Mouse (Mus musculus) midbrain, postnatal 0 days (tissue): ENCODE measurements at regions not wholly inside any gene's neighbourhood (a gene's known extent, or its start where the extent isn't known, plus 50 kb on each side); places are given as distances from the start of the nearest gene placed in this dataset.
A peak's percentile ranks its signal among the peaks of the same experiment; 100 is the strongest.

Experiments
- ATAC-seq: fragments of 200-750 bp; cut with Nextera tagmentation; 2 replicates; pipeline ENCODE4 v1.8.0; 2017; ENCODE audit warnings: moderate number of reproducible peaks, mild to moderate bottlenecking, moderate TSS enrichment, moderate library complexity; ENCODE audit not compliant: low FRiP score
- DNase-seq: peaks from one replicate; pipeline ENCODE4 v3.0.0-alpha.2; 2015; ENCODE audit warnings: low spot score
- H3K27ac ChIP-seq: fragments of 300-500 bp; sonication (generic); 2 replicates; pipeline ENCODE4 v1.5.1; 2014; ENCODE audit warnings: low read depth, mild to moderate bottlenecking, low read length, mixed read lengths
- H3K27me3 ChIP-seq: fragments of 300-500 bp; sonication (generic); 2 replicates; pipeline ENCODE4 v1.6.1; 2014; ENCODE audit warnings: low read length, control low read depth, mixed read lengths; ENCODE audit not compliant: insufficient read depth
- H3K36me3 ChIP-seq: fragments of 300-500 bp; sonication (generic); 2 replicates; pipeline ENCODE4 v1.6.1; 2014; ENCODE audit warnings: low read length, control low read depth, mixed read lengths; ENCODE audit not compliant: insufficient read depth
- H3K4me1 ChIP-seq: fragments of 300-500 bp; sonication (generic); 2 replicates; pipeline ENCODE4 v1.6.1; 2014; ENCODE audit warnings: mild to moderate bottlenecking, control low read depth, antibody characterized with exemption, low read length, mixed read lengths; ENCODE audit not compliant: insufficient read depth
- H3K4me2 ChIP-seq: fragments of 300-500 bp; sonication (generic); 2 replicates; pipeline ENCODE4 v1.6.1; 2014; ENCODE audit warnings: low read depth, mild to moderate bottlenecking, low read length, mixed read lengths; ENCODE audit not compliant: poor library complexity, severe bottlenecking
- H3K4me3 ChIP-seq: fragments of 300-500 bp; sonication (generic); 2 replicates; pipeline ENCODE4 v1.5.1; 2014; ENCODE audit warnings: low read depth, mild to moderate bottlenecking, low read length, moderate library complexity
- H3K9ac ChIP-seq: fragments of 300-500 bp; sonication (generic); replicated peaks from 2 replicates; pipeline ENCODE4 v1.6.1; 2014; ENCODE audit warnings: mild to moderate bottlenecking, low read length, moderate library complexity, mixed read lengths; ENCODE audit not compliant: poor library complexity, severe bottlenecking
- H3K9me3 ChIP-seq: fragments of 300-500 bp; sonication (generic); 2 replicates; pipeline ENCODE4 v1.6.1; 2016; ENCODE audit warnings: low read length, control low read depth
- CTCF ChIP-seq: IDR thresholded peaks from 2 replicates; pipeline ENCODE4 v1.5.1; 2016; ENCODE audit warnings: antibody characterized with exemption, mild to moderate bottlenecking
- WGBS: fragments of 180-500 bp; shearing (Covaris S2); extraction: QIAGEN DNeasy Blood & Tissue Kit; methylation state at CpG from one replicate; pipeline ENCODE4 v1.1.7; 2014; 5-methylcytosine and 5-hydroxymethylcytosine counted together

- WGBS: 38% methylated on average over 2 of the region's 2 CpGs
- Histone ChIP-seq H3K27ac (no peak overlapping the region), H3K9me3 (no peaks in the 10 kb centered on the region), H3K4me1 (no peaks in the 10 kb centered on the region), H3K9ac (no peak overlapping the region), H3K4me3 (no peak overlapping the region), H3K27me3 (no peaks in the 10 kb centered on the region), H3K4me2 (no peak overlapping the region), H3K36me3 (no peaks in the 10 kb centered on the region)
- no peak for TF ChIP-seq CTCF
- DNase-seq (no peak), ATAC-seq (peak; percentile 79)
Measured at GRCm38 (mm10) chr1:18849038-18849437, 253.8 kb upstream of the Tfap2d start.

DNA sequence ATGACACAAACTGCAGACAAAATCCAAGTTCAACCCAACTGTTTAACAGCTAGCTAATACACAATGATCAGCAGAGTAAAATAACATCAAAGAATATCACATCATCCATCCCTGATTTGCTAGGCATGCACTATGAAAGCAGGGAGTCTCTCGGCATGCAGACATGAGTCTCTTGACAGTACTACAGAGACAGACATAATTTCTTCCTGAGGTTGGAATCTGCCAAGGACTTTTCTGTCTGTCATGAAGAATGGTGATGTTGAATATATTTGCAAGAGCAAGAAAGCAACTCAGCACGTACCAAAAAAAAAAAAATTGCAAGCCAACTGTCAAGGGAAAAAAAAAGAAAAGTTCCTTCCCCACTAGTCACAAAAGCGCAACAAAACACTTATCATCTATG lies 245.4 kb upstream of the Tfap2d start:
- no peak overlapping the region for H3K4me2 ChIP-seq
- no peaks in the 10 kb centered on the region for H3K4me1 ChIP-seq

GRCm38 (mm10) chr1:18903266-18903665 lies 199.6 kb upstream of the Tfap2d start:
- Histone ChIP-seq H3K4me2 (no peak overlapping the region), H3K4me1 (no peaks in the 10 kb centered on the region), H3K4me3 (no peak overlapping the region), H3K27ac (no peak overlapping the region), H3K27me3 (no peaks in the 10 kb centered on the region), H3K9ac (no peak overlapping the region), H3K9me3 (no peaks in the 10 kb centered on the region), H3K36me3 (no peaks in the 10 kb centered on the region)
- ATAC-seq: no peak
- TF ChIP-seq CTCF: no peak
- no peak for DNase-seq
- WGBS: 90% methylated on average over 1 of the region's 1 CpGs

More for the DNA sequence above, 245.4 kb upstream of the Tfap2d start:
- DNase-seq: no peak
- H3K9ac ChIP-seq: no peak overlapping the region
- H3K9me3 ChIP-seq: no peaks in the 10 kb centered on the region
- H3K27me3 ChIP-seq: no peaks in the 10 kb centered on the region
- no peaks in the 10 kb centered on the region for H3K36me3 ChIP-seq
- H3K4me3 ChIP-seq: no peak overlapping the region
- no peak for TF ChIP-seq CTCF
- 74% methylated on average over 3 of the region's 3 CpGs for WGBS
- no peak overlapping the region for H3K27ac ChIP-seq
- ATAC-seq: no peak

DNA sequence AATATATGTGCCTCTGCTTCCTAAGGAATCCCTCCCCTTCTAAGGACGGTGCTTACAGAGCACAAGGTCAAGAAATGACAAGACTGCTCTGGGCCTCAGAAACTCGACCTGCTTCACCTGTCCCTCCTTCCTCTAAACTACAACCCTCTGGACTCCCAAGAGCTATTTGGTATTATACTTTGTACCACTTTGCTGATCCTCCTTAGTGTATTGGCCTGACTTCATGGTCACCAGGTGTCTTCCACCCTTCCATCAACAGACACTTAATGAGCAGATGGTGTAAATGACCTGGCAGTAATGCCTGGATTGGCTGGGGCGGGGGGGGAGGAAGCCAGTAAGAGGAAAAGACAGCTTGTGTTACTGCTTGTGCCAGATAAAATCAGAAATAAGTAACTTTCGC lies 199.1 kb upstream of the Tfap2d start:
- H3K9me3 ChIP-seq: no peaks in the 10 kb centered on the region
- WGBS: 74% methylated on average over 4 of the region's 4 CpGs
- DNase-seq (peak; percentile 6), ATAC-seq (no peak)
- no peak overlapping the region for H3K4me2 ChIP-seq
- no peaks in the 10 kb centered on the region for H3K4me1 ChIP-seq
- no peak overlapping the region for H3K27ac ChIP-seq
- H3K9ac ChIP-seq: no peak overlapping the region
- H3K27me3 ChIP-seq: no peaks in the 10 kb centered on the region
- TF ChIP-seq CTCF: no peak
- no peaks in the 10 kb centered on the region for H3K36me3 ChIP-seq
- H3K4me3 ChIP-seq: no peak overlapping the region

DNA sequence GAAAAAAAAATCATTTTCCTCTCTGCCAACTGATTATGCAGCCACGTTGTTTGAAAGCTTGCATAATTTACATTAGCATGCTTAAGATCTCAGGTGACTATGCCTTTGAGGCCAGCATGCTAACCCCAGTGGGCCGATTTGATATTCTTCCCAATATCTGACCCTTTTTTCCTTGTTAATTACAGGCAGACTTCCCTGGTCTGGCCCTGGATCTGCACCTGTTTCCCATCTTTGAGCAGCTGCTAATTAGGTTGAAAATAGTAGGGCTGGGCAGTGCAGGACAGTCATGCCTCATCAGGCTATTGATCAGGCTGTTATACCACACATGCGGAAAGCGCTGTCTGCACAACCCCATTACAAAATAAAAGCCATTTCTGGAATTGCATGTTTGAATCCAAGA lies 191.2 kb upstream of the Tfap2d start:
- Histone ChIP-seq H3K4me1 (no peaks in the 10 kb centered on the region), H3K36me3 (no peaks in the 10 kb centered on the region), H3K27me3 (no peaks in the 10 kb centered on the region), H3K9me3 (no peaks in the 10 kb centered on the region), H3K4me3 (no peak overlapping the region), H3K9ac (no peak overlapping the region), H3K27ac (no peak overlapping the region), H3K4me2 (no peak overlapping the region)
- TF ChIP-seq CTCF: no peak
- DNase-seq (no peak), ATAC-seq (no peak)
- WGBS: 41% methylated on average over 4 of the region's 4 CpGs

DNA sequence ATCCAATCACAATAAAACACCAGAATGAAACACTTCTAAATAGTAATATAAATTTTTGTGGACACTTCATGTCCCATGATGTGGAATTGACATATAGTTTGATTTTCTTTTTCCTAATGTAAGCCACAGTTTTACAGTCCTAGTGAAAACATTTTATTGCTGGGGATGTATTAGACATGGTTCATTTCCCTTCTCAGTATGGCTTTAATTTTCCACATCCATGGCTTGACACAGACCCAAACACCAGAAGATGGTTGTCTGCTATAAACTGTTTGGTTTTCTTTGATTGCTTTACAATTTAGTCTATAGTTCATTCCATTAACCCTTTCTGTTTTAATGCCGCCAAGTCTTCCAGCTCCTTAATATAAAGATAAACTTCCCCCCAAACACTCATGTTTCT lies 146.5 kb upstream of the Tfap2d start:
- Histone ChIP-seq H3K9me3 (no peaks in the 10 kb centered on the region), H3K4me3 (no peak overlapping the region), H3K4me1 (no peaks in the 10 kb centered on the region), H3K36me3 (no peaks in the 10 kb centered on the region), H3K9ac (no peak overlapping the region), H3K27me3 (no peaks in the 10 kb centered on the region), H3K4me2 (no peak overlapping the region), H3K27ac (no peak overlapping the region)
- 95% methylated on average over 1 of the region's 1 CpGs for WGBS
- TF ChIP-seq CTCF: no peak
- DNase-seq: no peak
- ATAC-seq: no peak
